Mouse (Mus musculus) cerebellum, adult 2 months (tissue): ENCODE results near the gene Olfr1082. TPM values are rescaled to one million over a fixed set of nuclear protein-coding genes. Genes with fewer than 3 reads are reported as not detected.
"Not testable (repeated sequence)": the region's sequence is repeated elsewhere in the genome, so short reads cannot be mapped to it uniquely, and the experiment has no call there.

Experiments
- DNase-seq, 2 experiments: peaks; one replicate each; pipeline ENCODE4 v3.0.0; 2021
- H3K27ac ChIP-seq: fragments of 200-500 bp; 2 replicates; pipeline ENCODE4 v1.5.1; 2012; ENCODE audit warnings: low read length, control low read depth, inconsistent platforms; ENCODE audit not compliant: insufficient read depth
- H3K27me3 ChIP-seq: fragments of 200-500 bp; 2 replicates; pipeline ENCODE4 v1.6.1; 2012; ENCODE audit warnings: inconsistent platforms, mild to moderate bottlenecking, low read length, moderate library complexity; ENCODE audit not compliant: control insufficient read depth, insufficient read depth
- H3K4me1 ChIP-seq: fragments of 200-500 bp; 2 replicates; pipeline ENCODE4 v1.6.1; 2011; ENCODE audit warnings: low read length; ENCODE audit not compliant: control insufficient read depth, insufficient read depth
- H3K4me3 ChIP-seq: fragments of 200-500 bp; replicated peaks from 2 replicates; pipeline ENCODE3; 2011; ENCODE audit warnings: mild to moderate bottlenecking, low read depth, low read length, control low read depth; ENCODE audit not compliant: insufficient read depth
- WGBS: fragments of 180-500 bp; shearing (Covaris S2); methylation state at CpG from one replicate; pipeline ENCODE4 v1.1.7; 2018; 5-methylcytosine and 5-hydroxymethylcytosine counted together
- polyA plus RNA-seq: library from polyadenylated mRNA; depleted of rRNA; stranded (reverse); fragments of >200 nt; gene quantifications from 2 replicates; pipeline ENCODE4 v1.2.3, GENCODE M21; 2012; rRNA removed

Gene Olfr1082
- not detected in 2 replicates for polyA plus RNA-seq

- H3K4me1 ChIP-seq, H3K4me3 ChIP-seq, H3K27me3 ChIP-seq, H3K27ac ChIP-seq, DNase-seq: not testable (repeated sequence)
- 31% methylated on average over 1 of the region's 1 CpGs for whole genome bisulfite sequencing
These were observed at the start of gene Olfr1082 for GRCm38 (mm10) chr2:86598866-86599265. Olfr1082 (minus strand) TSS chr2:86598966.

GRCm38 (mm10) chr2:86639625-86640024 lies 40.9 kb upstream of the Olfr1082 start, which contains the start of gene Olfr1084:
Olfr1084 (minus strand) TSS chr2:86639725.
- WGBS = 93% methylated on average over 1 of the region's 1 CpGs
- not testable (repeated sequence) for H3K4me3 ChIP-seq, H3K27me3 ChIP-seq

DNA sequence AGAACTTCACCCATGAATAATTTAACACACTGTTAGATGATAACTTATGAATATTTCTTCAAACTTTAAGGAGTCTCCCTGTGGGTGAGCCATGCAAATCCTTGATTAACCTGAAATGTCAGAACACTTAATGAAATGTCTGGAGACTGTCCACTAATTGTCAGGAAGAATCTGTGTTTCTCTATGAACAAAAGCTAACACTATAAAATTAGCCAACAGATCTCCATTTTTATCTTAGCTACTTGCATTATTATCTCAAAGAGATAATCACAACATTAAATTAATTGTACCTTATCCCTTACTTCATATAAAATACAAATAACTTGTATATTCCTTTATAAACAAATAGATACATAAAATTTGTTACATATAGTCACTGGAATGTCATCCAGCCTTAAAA lies 40.6 kb downstream of the Olfr1082 start, which contains the start of gene Olfr1080:
Olfr1080 (minus strand) TSS at position 101 of the 400 bp plus-strand sequence.
- H3K4me3 ChIP-seq, H3K4me1 ChIP-seq, H3K27me3 ChIP-seq, H3K27ac ChIP-seq, DNase-seq: not testable (repeated sequence)

More at GRCm38 (mm10) chr2:86639625-86640024, 40.9 kb upstream of the Olfr1082 start, which contains the start of gene Olfr1084:
- not testable (repeated sequence) for DNase-seq, H3K27ac ChIP-seq, H3K4me1 ChIP-seq

Other genes starting within 250 kb of the Olfr1082 start
- gene Olfr1055, start 248.7 kb downstream of the Olfr1082 start, polyA plus RNA-seq = not detected in 2 replicates
- not detected in 2 replicates for gene Olfr1056, start 236.5 kb downstream of the Olfr1082 start, polyA plus RNA-seq
- gene Olfr1057, start 220.6 kb downstream of the Olfr1082 start, polyA plus RNA-seq = not detected in 2 replicates
- gene Olfr1058, start 210.4 kb downstream of the Olfr1082 start, polyA plus RNA-seq = not detected in 2 replicates
- not detected in 2 replicates for gene Olfr1061, start 184.9 kb downstream of the Olfr1082 start, polyA plus RNA-seq
- not detected in 2 replicates for gene Olfr1062, start 172.2 kb downstream of the Olfr1082 start, polyA plus RNA-seq
- gene Olfr1065, start 148.4 kb downstream of the Olfr1082 start, polyA plus RNA-seq = not detected in 2 replicates
- not detected in 2 replicates for gene Olfr1066, start 142.7 kb downstream of the Olfr1082 start, polyA plus RNA-seq
- gene Olfr228, start 111.6 kb downstream of the Olfr1082 start, polyA plus RNA-seq = not detected in 2 replicates
- gene Olfr1076, start 90.5 kb downstream of the Olfr1082 start, polyA plus RNA-seq = not detected in 2 replicates
- gene Olfr1079, start 56.5 kb downstream of the Olfr1082 start, polyA plus RNA-seq = not detected in 2 replicates
- gene Olfr1080, start 40.7 kb downstream of the Olfr1082 start, polyA plus RNA-seq = not detected in 2 replicates
- not detected in 2 replicates for gene Olfr1084, start 40.8 kb upstream of the Olfr1082 start, polyA plus RNA-seq
- gene Olfr1085, start 63.1 kb upstream of the Olfr1082 start, polyA plus RNA-seq = not detected in 2 replicates
- not detected in 2 replicates for gene Olfr1086, start 81.1 kb upstream of the Olfr1082 start, polyA plus RNA-seq
- gene Olfr1087, start 99.4 kb upstream of the Olfr1082 start, polyA plus RNA-seq = not detected in 2 replicates
- not detected in 2 replicates for gene Olfr1089, start 134.7 kb upstream of the Olfr1082 start, polyA plus RNA-seq
- gene Olfr1090, start 160.0 kb upstream of the Olfr1082 start, polyA plus RNA-seq = not detected in 2 replicates
- not detected in 2 replicates for gene Olfr1093, start 183.5 kb upstream of the Olfr1082 start, polyA plus RNA-seq
- gene Olfr141, start 211.1 kb upstream of the Olfr1082 start, polyA plus RNA-seq = not detected in 2 replicates
- not detected in 2 replicates for gene Olfr1094, start 225.7 kb upstream of the Olfr1082 start, polyA plus RNA-seq